Mouse (Mus musculus): ENCODE measurements around the gene Mcur1. TPM values are rescaled to one million over a fixed set of nuclear protein-coding genes. Genes with fewer than 3 reads are reported as not detected.

Mcur1 gene
- polyA plus RNA-seq (2012; rRNA removed) = 15.7 and 18.1 TPM in 2 replicates

- peak; percentile 87 for DNase-seq (ENCODE audit: low spot score)
Measured at GRCm38 (mm10) chr13:43559711-43560457, at the start of gene Mcur1. Gene Mcur1, minus strand, starts transcription at chr13:43560191.

DNA sequence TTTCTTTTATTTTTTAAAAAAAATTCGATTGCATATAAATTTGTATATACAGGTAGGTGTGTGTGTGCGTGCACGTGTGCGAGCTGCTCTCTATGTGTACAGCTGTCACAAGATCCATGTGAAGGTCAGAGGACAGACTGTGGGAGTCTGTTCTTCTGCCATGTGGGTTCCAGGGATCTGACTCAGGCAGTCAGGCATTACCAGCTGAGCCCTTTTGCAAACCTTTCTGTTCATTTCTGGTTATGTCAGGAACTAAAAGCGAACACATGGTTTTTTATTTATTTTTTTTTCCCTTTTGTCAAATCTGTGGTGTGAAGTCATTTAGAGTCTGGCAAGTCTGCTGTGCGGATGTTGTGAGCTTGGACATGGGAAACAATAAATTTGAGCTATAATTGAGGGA lies 48.9 kb upstream of the Mcur1 start:
- DNase-seq (ENCODE audit: low spot score) = no peak

DNA sequence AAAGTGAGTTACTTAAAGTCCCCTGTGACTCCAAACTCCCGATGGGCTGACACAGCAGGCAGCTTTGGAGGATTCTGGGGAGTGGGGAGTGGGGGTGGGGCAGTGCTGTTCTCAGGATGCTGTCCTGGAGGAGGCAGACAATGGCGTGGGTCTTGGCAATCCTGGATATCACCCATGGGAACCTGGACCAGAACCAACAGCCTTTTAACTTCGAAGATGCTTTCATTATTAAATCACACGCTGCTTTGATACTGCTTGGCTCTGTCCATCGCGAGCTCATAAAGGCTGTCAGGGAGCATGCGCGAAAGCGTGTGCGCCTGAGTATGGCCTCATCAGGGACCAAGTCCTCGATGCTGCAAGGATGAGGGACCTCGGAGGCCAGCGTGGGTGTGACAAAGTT lies 43.1 kb upstream of the Mcur1 start:
- DNase-seq (ENCODE audit: low spot score) = no peak

- DNase-seq (ENCODE audit: low spot score) = no peak
Measured at GRCm38 (mm10) chr13:43602440-43602839, 42.4 kb upstream of the Mcur1 start.

GRCm38 (mm10) chr13:43600967-43601366 lies 41.0 kb upstream of the Mcur1 start:
- DNase-seq (ENCODE audit: low spot score) = no peak

GRCm38 (mm10) chr13:43595896-43596295 lies 35.9 kb upstream of the Mcur1 start:
- DNase-seq (ENCODE audit: low spot score) = no peak

DNA sequence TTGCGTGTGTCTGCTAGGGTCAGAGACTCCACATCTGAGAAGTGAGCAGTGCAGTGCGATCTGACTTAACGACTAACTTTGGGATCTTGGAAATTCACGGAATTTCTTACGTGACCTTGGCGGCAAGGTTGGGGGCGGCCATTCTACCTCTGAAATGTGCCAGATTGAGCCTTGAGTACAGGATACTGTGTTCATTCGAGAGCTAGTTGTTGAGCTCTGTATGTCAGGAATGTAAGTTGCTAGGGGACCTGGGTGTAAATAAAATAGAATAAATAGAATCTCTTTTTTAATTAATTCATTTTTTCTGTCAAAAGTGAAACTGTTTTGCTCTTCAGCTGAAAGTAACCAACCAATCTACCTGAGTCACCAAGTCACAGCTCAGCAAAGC lies 32.7 kb upstream of the Mcur1 start:
- DNase-seq (ENCODE audit: low spot score) = no peak

GRCm38 (mm10) chr13:43591828-43592680 lies 32.1 kb upstream of the Mcur1 start:
- DNase-seq (ENCODE audit: low spot score) = no peak

DNA sequence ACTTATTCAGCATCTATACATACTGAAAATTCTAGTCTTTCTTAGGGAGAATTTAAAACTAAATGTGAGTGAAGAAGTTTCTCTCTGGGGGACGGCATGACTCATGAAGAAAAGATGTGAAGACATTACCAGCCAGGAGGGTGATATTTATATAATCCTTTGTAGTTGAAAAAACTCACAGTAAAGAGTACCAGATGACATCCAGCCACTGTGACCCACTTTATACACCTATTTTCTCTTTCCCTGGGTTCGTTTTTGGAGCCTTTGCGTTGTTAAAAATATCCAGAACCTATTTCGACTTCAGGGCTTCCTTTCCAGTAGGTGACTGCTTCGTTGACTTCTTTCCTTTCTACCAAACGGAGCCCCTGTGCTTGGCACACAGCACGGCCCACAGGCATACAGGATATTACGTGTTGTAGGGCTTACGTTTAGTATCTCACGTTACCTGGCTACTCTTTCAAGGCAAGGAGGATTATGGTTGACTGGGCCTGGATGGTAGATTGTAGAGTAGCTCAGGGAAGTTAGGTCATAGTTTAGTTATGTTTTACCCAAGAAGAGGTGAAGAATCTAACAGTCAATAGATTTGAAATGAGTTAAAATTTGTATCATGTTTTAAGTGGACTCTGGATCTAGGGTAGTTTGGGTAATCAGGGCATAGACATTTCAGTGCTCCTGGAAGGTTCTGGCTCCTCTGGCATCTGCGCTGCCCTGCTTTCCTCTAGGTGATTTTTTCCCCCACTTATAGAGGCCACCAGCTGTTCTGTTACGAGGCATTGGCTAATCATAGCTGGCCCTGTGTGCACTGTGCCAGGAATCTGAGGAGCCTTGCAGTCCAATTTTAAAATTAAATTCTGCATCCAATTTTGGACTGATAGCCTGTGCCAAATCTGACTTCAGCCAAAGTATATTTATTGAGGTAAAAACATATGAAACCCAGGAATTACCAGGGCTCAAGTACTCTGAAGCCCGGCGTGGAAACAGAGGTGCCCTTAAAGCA lies 28.2 kb upstream of the Mcur1 start:
- no peak for DNase-seq (ENCODE audit: low spot score)

DNA sequence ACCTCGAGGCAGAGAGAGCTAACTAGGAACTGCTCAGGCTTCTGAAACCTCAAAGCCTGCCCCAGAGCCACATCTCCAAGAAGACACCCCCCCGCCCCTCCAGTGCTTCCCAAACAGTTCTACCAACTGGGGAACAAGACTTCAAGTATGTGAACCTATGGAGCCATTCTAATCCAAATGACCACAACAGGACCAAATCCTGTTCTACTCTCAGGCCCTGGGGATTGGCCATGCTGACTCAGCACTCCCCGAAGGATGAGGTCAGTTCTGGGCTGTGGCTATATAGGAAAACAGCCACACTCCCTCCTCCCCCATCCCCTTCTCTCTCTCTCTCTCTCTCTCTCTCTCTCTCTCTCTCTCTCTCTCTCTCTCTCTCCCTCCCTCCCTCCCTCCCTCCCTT lies 27.0 kb upstream of the Mcur1 start:
- DNase-seq (ENCODE audit: low spot score) = no peak

GRCm38 (mm10) chr13:43585335-43585734 lies 25.3 kb upstream of the Mcur1 start:
- DNase-seq (ENCODE audit: low spot score) = no peak

DNA sequence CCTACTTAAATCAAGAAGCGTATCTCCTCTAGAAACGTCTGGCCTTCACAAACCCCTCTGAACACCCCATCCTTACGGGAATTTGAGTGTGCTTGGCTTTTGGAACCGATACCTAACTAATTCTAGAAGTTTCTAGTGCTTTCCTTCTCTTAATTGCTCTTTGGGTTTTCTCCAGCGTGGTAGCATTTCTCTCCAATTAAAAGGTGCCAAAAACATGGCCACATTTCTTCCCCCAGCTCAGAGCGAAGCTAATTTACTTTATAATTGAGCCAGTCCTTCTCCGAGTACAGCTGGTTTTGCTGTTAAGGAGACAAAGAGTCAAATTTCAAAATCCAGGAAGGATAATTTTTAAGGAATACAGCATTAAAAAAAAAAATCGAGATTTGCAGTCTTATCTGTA lies 23.5 kb upstream of the Mcur1 start:
- DNase-seq (ENCODE audit: low spot score) = no peak

- no peak for DNase-seq (ENCODE audit: low spot score)
Measured at GRCm38 (mm10) chr13:43582961-43583360, 23.0 kb upstream of the Mcur1 start.

GRCm38 (mm10) chr13:43580661-43581060 lies 20.7 kb upstream of the Mcur1 start:
- no peak for DNase-seq (ENCODE audit: low spot score)

- no peak for DNase-seq (ENCODE audit: low spot score)
Measured at GRCm38 (mm10) chr13:43579740-43580139, 19.7 kb upstream of the Mcur1 start.

GRCm38 (mm10) chr13:43577766-43578165 lies 17.8 kb upstream of the Mcur1 start:
- no peak for DNase-seq (ENCODE audit: low spot score)

- DNase-seq (ENCODE audit: low spot score) = no peak
Measured at GRCm38 (mm10) chr13:43577254-43577653, 17.3 kb upstream of the Mcur1 start.

GRCm38 (mm10) chr13:43575431-43575830 lies 15.4 kb upstream of the Mcur1 start:
- no peak for DNase-seq (ENCODE audit: low spot score)

DNA sequence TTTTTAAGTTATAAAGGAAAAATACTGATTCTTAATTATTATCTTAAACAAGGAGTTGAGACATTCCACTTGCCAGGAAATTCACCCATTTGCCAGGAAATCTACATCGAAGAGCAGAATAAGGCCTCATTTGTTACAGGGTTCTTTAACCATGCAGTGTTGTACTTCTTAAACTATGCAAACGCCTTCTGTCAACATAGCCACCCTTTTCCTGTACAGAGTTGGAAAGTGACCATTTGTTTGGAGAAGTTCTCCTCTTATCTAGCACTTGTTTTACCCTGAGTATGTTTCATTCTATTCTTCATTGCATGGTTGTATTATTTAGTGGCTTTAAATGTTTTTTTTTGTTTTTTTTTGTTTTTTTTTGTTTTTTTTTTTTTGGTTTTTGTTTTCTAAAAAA lies 14.0 kb upstream of the Mcur1 start:
- DNase-seq (ENCODE audit: low spot score) = no peak

DNA sequence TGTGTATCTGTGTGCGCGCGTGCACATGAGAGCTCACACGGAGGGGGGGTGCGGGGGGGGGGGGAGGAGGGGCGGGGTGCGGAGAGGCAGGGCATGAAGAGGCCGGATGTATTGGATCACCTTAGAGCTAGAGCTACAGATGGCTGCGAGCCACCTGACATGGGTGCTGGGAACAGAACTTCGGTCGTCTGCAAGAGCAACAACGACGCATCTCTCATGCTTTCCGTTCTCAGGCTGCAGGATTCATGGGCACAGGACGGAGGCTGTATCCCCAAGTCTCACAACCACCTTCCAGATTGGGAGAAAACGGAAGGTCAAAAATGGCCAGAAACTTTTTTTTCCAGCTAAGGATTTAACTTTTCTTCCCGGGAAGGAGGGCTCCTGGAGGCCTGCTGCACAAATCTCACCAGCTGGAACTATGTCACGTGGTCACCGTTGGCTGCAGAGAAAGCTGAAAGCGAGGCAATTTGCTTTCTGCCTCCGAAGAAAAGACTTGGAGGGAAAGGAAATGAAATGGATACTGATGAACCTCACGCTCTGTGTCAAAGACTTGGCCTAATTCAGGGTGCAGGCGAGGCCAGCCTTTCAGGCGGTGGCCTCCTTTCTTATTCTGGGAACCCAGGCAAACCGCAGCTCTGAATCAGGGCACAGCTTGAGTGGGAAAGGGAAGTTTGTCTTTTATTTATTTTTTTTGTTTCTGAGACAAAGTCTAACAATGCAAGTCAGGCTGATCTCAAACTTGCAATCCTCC lies 7.3 kb upstream of the Mcur1 start:
- DNase-seq (ENCODE audit: low spot score) = no peak

DNA sequence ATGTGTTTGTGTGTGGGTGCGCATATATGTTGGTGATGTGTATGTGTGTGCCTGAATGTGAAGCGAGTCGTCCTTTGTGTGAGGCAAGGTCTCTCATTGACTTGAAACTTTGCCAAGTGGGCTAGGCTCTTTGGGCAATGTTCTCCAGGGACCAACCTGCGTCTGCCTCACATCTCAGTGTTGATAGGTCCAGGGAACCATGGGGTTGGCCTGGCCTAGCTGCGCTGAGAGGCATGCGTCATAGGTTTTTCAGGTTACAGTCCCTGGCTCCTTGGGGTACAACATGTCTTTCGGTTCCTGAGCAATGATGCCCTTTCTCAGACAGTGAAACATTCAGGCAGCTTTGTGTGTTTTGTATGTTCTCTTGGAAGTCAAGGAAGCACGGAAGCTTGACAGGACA lies 6.2 kb upstream of the Mcur1 start:
- DNase-seq (ENCODE audit: low spot score) = no peak

Measured in urinary bladder, adult 2 months (tissue).